Mouse (Mus musculus) adrenal gland, postnatal 25 days (tissue): ENCODE results near the gene Siglecf. TPM values are rescaled to one million over a fixed set of nuclear protein-coding genes. Genes with fewer than 3 reads are reported as not detected.
"Not testable (repeated sequence)": the region's sequence is repeated elsewhere in the genome, so short reads cannot be mapped to it uniquely, and the experiment has no call there.

Source experiments
- DNase-seq: peaks from one replicate; pipeline ENCODE4 v3.0.0; 2021; ENCODE audit warnings: mixed read lengths
- long read RNA-seq: library from polyadenylated mRNA; stranded (forward); transcript quantifications from one replicate; pipeline ENCODE4 v2.0.0, GENCODE M21; 2021
- total RNA-seq: library from RNA; stranded (reverse); gene quantifications from 2 replicates; pipeline ENCODE4 v1.2.3, GENCODE M21; 2021

Gene Siglecf
- not detected in 2 replicates for total RNA-seq
- long read RNA-seq, result 0 reads

- no peak for DNase-seq
These were observed at the start of gene Siglecf for GRCm38 (mm10) chr7:43351154-43351553. Siglecf (plus strand) TSS chr7:43351341.

- DNase-seq, result no peak
These were observed 45.9 kb upstream of the Siglecf start for GRCm38 (mm10) chr7:43305235-43305634.

- no peak for DNase-seq
These were observed 42.1 kb upstream of the Siglecf start for GRCm38 (mm10) chr7:43309069-43309468.

- DNase-seq, result no peak
These were observed 39.5 kb upstream of the Siglecf start for GRCm38 (mm10) chr7:43311632-43312031.

GRCm38 (mm10) chr7:43312386-43313012, 38.6 kb upstream of the Siglecf start:
- DNase-seq, result no peak

- peak; percentile 84 for DNase-seq
These were observed 38.1 kb upstream of the Siglecf start, which contains the start of gene Zfp715 for GRCm38 (mm10) chr7:43313013-43313428. Zfp715 (minus strand) TSS chr7:43313294.

- DNase-seq, result no peak
These were observed 24.8 kb upstream of the Siglecf start for GRCm38 (mm10) chr7:43326223-43326780.

- no peak for DNase-seq
These were observed 23.0 kb upstream of the Siglecf start for GRCm38 (mm10) chr7:43328101-43328500.

- DNase-seq, result peak; percentile 29
These were observed 17.9 kb upstream of the Siglecf start for GRCm38 (mm10) chr7:43333203-43333602.

GRCm38 (mm10) chr7:43333899-43334298, 17.2 kb upstream of the Siglecf start:
- no peak for DNase-seq

GRCm38 (mm10) chr7:43340771-43341170, 10.4 kb upstream of the Siglecf start:
- DNase-seq, result no peak

GRCm38 (mm10) chr7:43343191-43343590, 8.0 kb upstream of the Siglecf start:
- DNase-seq, result no peak

- DNase-seq, result no peak
These were observed 7.1 kb upstream of the Siglecf start for GRCm38 (mm10) chr7:43344020-43344419.

- no peak for DNase-seq
These were observed 6.7 kb upstream of the Siglecf start for GRCm38 (mm10) chr7:43344491-43344890.

- DNase-seq, result no peak
These were observed 5.0 kb upstream of the Siglecf start for GRCm38 (mm10) chr7:43346148-43346547.

- peak; percentile 10 for DNase-seq
These were observed 4.6 kb upstream of the Siglecf start for GRCm38 (mm10) chr7:43346571-43346970.

GRCm38 (mm10) chr7:43349623-43350022, 1.5 kb upstream of the Siglecf start:
- DNase-seq, result not testable (repeated sequence)

- DNase-seq, result no peak
These were observed 2.0 kb downstream of the Siglecf start for GRCm38 (mm10) chr7:43353118-43353517.

- DNase-seq, result no peak
These were observed 2.6 kb downstream of the Siglecf start for GRCm38 (mm10) chr7:43353758-43354157.

- DNase-seq, result no peak
These were observed 4.0 kb downstream of the Siglecf start for GRCm38 (mm10) chr7:43354893-43355835.

- peak; percentile 60 for DNase-seq
These were observed 7.4 kb downstream of the Siglecf start for GRCm38 (mm10) chr7:43358556-43358955.

GRCm38 (mm10) chr7:43361442-43361841, 10.3 kb downstream of the Siglecf start:
- no peak for DNase-seq

GRCm38 (mm10) chr7:43362021-43362420, 10.9 kb downstream of the Siglecf start:
- no peak for DNase-seq
